Mouse (Mus musculus): ENCODE measurements around the gene Sppl3. TPM values are rescaled to one million over a fixed set of nuclear protein-coding genes. Genes with fewer than 3 reads are reported as not detected.
"Not testable (repeated sequence)": the region's sequence is repeated elsewhere in the genome, so short reads cannot be mapped to it uniquely, and the experiment has no call there.

Sppl3 gene
- total and polyA plus RNA-seq, 2 experiments from 2014 or later: 30.1 to 147 TPM

GRCm38 (mm10) chr5:115099530-115099929 lies 88.6 kb downstream of the Sppl3 start:
- Histone ChIP-seq H3K27ac (no peak overlapping the region), H3K4me2 (ENCODE audit: low read depth, low read length) (no peak overlapping the region), H3K9me3 (ENCODE audit: low read length) (no peaks in the 10 kb centered on the region), H3K36me3 (ENCODE audit: insufficient read depth, low read length) (peaks cover 34% of the 10 kb centered on the region), H3K27me3 (ENCODE audit: insufficient read depth, low read length) (no peaks in the 10 kb centered on the region), H3K4me1 (ENCODE audit: insufficient read depth, low read length) (no peaks in the 10 kb centered on the region), H3K4me3 (ENCODE audit: low read length) (no peak overlapping the region), H3K9ac (replicated peaks; ENCODE audit: low read length) (no peak overlapping the region)
- WGBS: 77% methylated on average over 5 of the region's 5 CpGs
- no peak for TF ChIP-seq CTCF (IDR thresholded peaks at IDR 0.05; ENCODE audit: low read depth)
- ATAC-seq: no peak
- no peak for DNase-seq (ENCODE audit: low spot score)

GRCm38 (mm10) chr5:115099991-115100390 lies 89.1 kb downstream of the Sppl3 start:
- TF ChIP-seq CTCF (IDR thresholded peaks at IDR 0.05; ENCODE audit: low read depth): no peak
- Histone ChIP-seq H3K36me3 (ENCODE audit: insufficient read depth, low read length) (peaks cover 32% of the 10 kb centered on the region), H3K4me2 (ENCODE audit: low read depth, low read length) (no peak overlapping the region), H3K9ac (replicated peaks; ENCODE audit: low read length) (no peak overlapping the region), H3K9me3 (ENCODE audit: low read length) (no peaks in the 10 kb centered on the region), H3K27ac (no peak overlapping the region), H3K4me1 (ENCODE audit: insufficient read depth, low read length) (no peaks in the 10 kb centered on the region), H3K27me3 (ENCODE audit: insufficient read depth, low read length) (no peaks in the 10 kb centered on the region), H3K4me3 (ENCODE audit: low read length) (no peak overlapping the region)
- no peak for DNase-seq (ENCODE audit: low spot score)
- no peak for ATAC-seq
- 84% methylated on average over 9 of the region's 9 CpGs for WGBS

- no peak overlapping the region for H3K9ac ChIP-seq (replicated peaks; ENCODE audit: low read length)
- peaks cover 28% of the 10 kb centered on the region for H3K36me3 ChIP-seq (ENCODE audit: insufficient read depth, low read length)
- H3K9me3 ChIP-seq (ENCODE audit: low read length): no peaks in the 10 kb centered on the region
- 87% methylated on average over 6 of the region's 6 CpGs for WGBS
- H3K27me3 ChIP-seq (ENCODE audit: insufficient read depth, low read length): no peaks in the 10 kb centered on the region
- H3K4me2 ChIP-seq (ENCODE audit: low read depth, low read length): no peak overlapping the region
- no peaks in the 10 kb centered on the region for H3K4me1 ChIP-seq (ENCODE audit: insufficient read depth, low read length)
- ATAC-seq (no peak), DNase-seq (ENCODE audit: low spot score) (no peak)
- H3K27ac ChIP-seq: no peak overlapping the region
- TF ChIP-seq CTCF (IDR thresholded peaks at IDR 0.05; ENCODE audit: low read depth): no peak
- no peak overlapping the region for H3K4me3 ChIP-seq (ENCODE audit: low read length)
Measured at GRCm38 (mm10) chr5:115100473-115100872, 89.5 kb downstream of the Sppl3 start.

GRCm38 (mm10) chr5:115102231-115102630 lies 91.3 kb downstream of the Sppl3 start:
- Histone ChIP-seq H3K4me1 (ENCODE audit: insufficient read depth, low read length) (no peaks in the 10 kb centered on the region), H3K27ac (no peak overlapping the region), H3K36me3 (ENCODE audit: insufficient read depth, low read length) (peaks cover 10% of the 10 kb centered on the region; the same call in 1 of the 2 replicates), H3K4me3 (ENCODE audit: low read length) (no peak overlapping the region), H3K4me2 (ENCODE audit: low read depth, low read length) (no peak overlapping the region), H3K27me3 (ENCODE audit: insufficient read depth, low read length) (no peaks in the 10 kb centered on the region), H3K9me3 (ENCODE audit: low read length) (no peaks in the 10 kb centered on the region), H3K9ac (replicated peaks; ENCODE audit: low read length) (no peak overlapping the region)
- 87% methylated on average over 2 of the region's 2 CpGs for WGBS
- no peak for DNase-seq (ENCODE audit: low spot score)
- TF ChIP-seq CTCF (IDR thresholded peaks at IDR 0.05; ENCODE audit: low read depth): no peak
- no peak for ATAC-seq

GRCm38 (mm10) chr5:115103253-115103652 lies 92.3 kb downstream of the Sppl3 start:
- not testable (repeated sequence) for H3K27ac ChIP-seq; ATAC-seq; H3K36me3 ChIP-seq (ENCODE audit: insufficient read depth, low read length); H3K4me2 ChIP-seq (ENCODE audit: low read depth, low read length); H3K4me3 ChIP-seq (ENCODE audit: low read length); H3K9me3 ChIP-seq (ENCODE audit: low read length); H3K4me1 ChIP-seq (ENCODE audit: insufficient read depth, low read length); H3K27me3 ChIP-seq (ENCODE audit: insufficient read depth, low read length); DNase-seq (ENCODE audit: low spot score); H3K9ac ChIP-seq (replicated peaks; ENCODE audit: low read length)
- 96% methylated on average over 23 of the region's 23 CpGs for WGBS

GRCm38 (mm10) chr5:115111156-115111555 lies 100.2 kb downstream of the Sppl3 start:
- ATAC-seq (peak; percentile 40; the same call in 1 of the 2 replicates), DNase-seq (ENCODE audit: low spot score) (no peak)
- H3K36me3 ChIP-seq (ENCODE audit: insufficient read depth, low read length): no peaks in the 10 kb centered on the region; the same call in 1 of the 2 replicates
- no peak overlapping the region for H3K27ac ChIP-seq
- no peak overlapping the region for H3K9ac ChIP-seq (replicated peaks; ENCODE audit: low read length)
- no peak for TF ChIP-seq CTCF (IDR thresholded peaks at IDR 0.05; ENCODE audit: low read depth)
- H3K4me3 ChIP-seq (ENCODE audit: low read length): no peak overlapping the region
- H3K27me3 ChIP-seq (ENCODE audit: insufficient read depth, low read length): no peaks in the 10 kb centered on the region
- H3K4me1 ChIP-seq (ENCODE audit: insufficient read depth, low read length): no peaks in the 10 kb centered on the region
- 73% methylated on average over 8 of the region's 8 CpGs for WGBS
- no peak overlapping the region for H3K4me2 ChIP-seq (ENCODE audit: low read depth, low read length)
- no peaks in the 10 kb centered on the region for H3K9me3 ChIP-seq (ENCODE audit: low read length)

- H3K27me3 ChIP-seq (ENCODE audit: insufficient read depth, low read length): no peaks in the 10 kb centered on the region
- TF ChIP-seq CTCF (IDR thresholded peaks at IDR 0.05; ENCODE audit: low read depth): no peak
- no peak overlapping the region for H3K27ac ChIP-seq
- no peaks in the 10 kb centered on the region for H3K4me1 ChIP-seq (ENCODE audit: insufficient read depth, low read length)
- DNase-seq (ENCODE audit: low spot score) (no peak), ATAC-seq (no peak)
- no peak overlapping the region for H3K4me2 ChIP-seq (ENCODE audit: low read depth, low read length)
- no peaks in the 10 kb centered on the region for H3K9me3 ChIP-seq (ENCODE audit: low read length)
- H3K9ac ChIP-seq (replicated peaks; ENCODE audit: low read length): no peak overlapping the region
- no peak overlapping the region for H3K4me3 ChIP-seq (ENCODE audit: low read length)
- no peaks in the 10 kb centered on the region; the same call in 1 of the 2 replicates for H3K36me3 ChIP-seq (ENCODE audit: insufficient read depth, low read length)
- 92% methylated on average over 12 of the region's 12 CpGs for WGBS
Measured at GRCm38 (mm10) chr5:115113244-115113643, 102.3 kb downstream of the Sppl3 start.

Data from hindbrain, postnatal 0 days (tissue).